Mouse (Mus musculus) forelimb bud, embryonic 11.5 days (tissue): ENCODE results near the gene Plpp2.

Experiments
- DNase-seq: peaks from one replicate; pipeline ENCODE4 v3.0.0-alpha.2; 2012; ENCODE audit warnings: low read depth, low spot score

The Plpp2 gene

GRCm38 (mm10) chr10:79550366-79550765 lies 16.8 kb upstream of the Plpp2 start:
- no peak for DNase-seq

GRCm38 (mm10) chr10:79548971-79549723 lies 15.6 kb upstream of the Plpp2 start:
- no peak for DNase-seq

- DNase-seq = no peak
Observed at GRCm38 (mm10) chr10:79548546-79548945, 14.9 kb upstream of the Plpp2 start.

GRCm38 (mm10) chr10:79547148-79547675 lies 13.6 kb upstream of the Plpp2 start:
- DNase-seq = no peak

- no peak for DNase-seq
Observed at GRCm38 (mm10) chr10:79546483-79546882, 12.9 kb upstream of the Plpp2 start.

GRCm38 (mm10) chr10:79545891-79546290 lies 12.3 kb upstream of the Plpp2 start:
- DNase-seq = no peak

GRCm38 (mm10) chr10:79544631-79545030 lies 11.0 kb upstream of the Plpp2 start:
- DNase-seq = no peak

- no peak for DNase-seq
Observed at GRCm38 (mm10) chr10:79543884-79544597, 10.4 kb upstream of the Plpp2 start.

- no peak for DNase-seq
Observed at GRCm38 (mm10) chr10:79542171-79542570, 8.6 kb upstream of the Plpp2 start.

- DNase-seq = no peak
Observed at GRCm38 (mm10) chr10:79541522-79541921, 7.9 kb upstream of the Plpp2 start.

GRCm38 (mm10) chr10:79540746-79541145 lies 7.2 kb upstream of the Plpp2 start:
- DNase-seq = no peak

- no peak for DNase-seq
Observed at GRCm38 (mm10) chr10:79539701-79540495, 6.3 kb upstream of the Plpp2 start.

- DNase-seq = no peak
Observed at GRCm38 (mm10) chr10:79538873-79539272, 5.3 kb upstream of the Plpp2 start.

- no peak for DNase-seq
Observed at GRCm38 (mm10) chr10:79538323-79538722, 4.7 kb upstream of the Plpp2 start.

- DNase-seq = no peak
Observed at GRCm38 (mm10) chr10:79537781-79538180, 4.2 kb upstream of the Plpp2 start.

- no peak for DNase-seq
Observed at GRCm38 (mm10) chr10:79537271-79537670, 3.7 kb upstream of the Plpp2 start.

GRCm38 (mm10) chr10:79536461-79537080 lies 3.0 kb upstream of the Plpp2 start:
- DNase-seq = no peak

- DNase-seq = no peak
Observed at GRCm38 (mm10) chr10:79535431-79535830, 1.8 kb upstream of the Plpp2 start.

- no peak for DNase-seq
Observed at GRCm38 (mm10) chr10:79534426-79534825, 830 bp upstream of the Plpp2 start.

GRCm38 (mm10) chr10:79532678-79533077 lies 918 bp downstream of the Plpp2 start:
- peak; percentile 14 for DNase-seq

- DNase-seq = no peak
Observed at GRCm38 (mm10) chr10:79531593-79531992, 2.0 kb downstream of the Plpp2 start.

GRCm38 (mm10) chr10:79530721-79531120 lies 2.9 kb downstream of the Plpp2 start:
- no peak for DNase-seq
